Mouse (Mus musculus): ENCODE measurements around the gene Mup10. TPM values are rescaled to one million over a fixed set of nuclear protein-coding genes. Genes with fewer than 3 reads are reported as not detected.
"Not testable (repeated sequence)": the region's sequence is repeated elsewhere in the genome, so short reads cannot be mapped to it uniquely, and the experiment has no call there.

Gene Mup10
- polyA plus RNA-seq (2014; fragmentation: Nextera tagmentation; extraction: Ambion mirVana) = not detected in 2 replicates

DNA sequence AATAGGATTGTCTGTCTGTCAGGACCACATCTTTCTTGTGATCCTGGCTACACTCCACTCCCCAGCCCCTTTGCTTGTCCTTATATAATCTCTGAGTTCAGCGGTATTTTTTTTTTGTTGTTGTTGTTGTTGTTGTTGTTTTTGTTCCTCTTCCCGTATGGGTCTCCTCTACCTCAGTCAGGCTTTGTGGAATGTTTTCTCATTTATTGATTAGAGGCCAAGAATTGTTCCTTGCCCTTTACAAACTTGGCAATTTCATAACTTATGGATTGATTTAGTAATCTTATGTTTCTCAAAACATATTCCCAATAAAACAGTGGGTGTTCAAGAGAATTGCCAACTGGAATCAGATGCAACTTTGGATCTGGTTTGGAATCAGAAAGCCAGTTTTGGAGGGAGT lies at the start of gene Mup10:
Gene Mup10, minus strand, starts transcription at position 101 of the 400 bp plus-strand sequence.
- not testable (repeated sequence) for H3K9me3 ChIP-seq (replicated peaks; ENCODE audit: control insufficient read depth, low read length); H3K4me3 ChIP-seq (ENCODE audit: low read depth, low read length); ATAC-seq (replicated peaks; ENCODE audit: insufficient number of reproducible peaks, low FRiP score, low TSS enrichment); H3K9ac ChIP-seq (ENCODE audit: low read depth, low read length); H3K36me3 ChIP-seq (ENCODE audit: control insufficient read depth, insufficient read depth, low read length); H3K4me2 ChIP-seq; H3K27me3 ChIP-seq (ENCODE audit: control insufficient read depth, insufficient read depth, low read length); H3K4me1 ChIP-seq (ENCODE audit: control insufficient read depth, insufficient read depth, low read length); H3K27ac ChIP-seq (ENCODE audit: low read depth, low read length)
- WGBS (ENCODE audit: insufficient replicate concordance) = 78% methylated on average over 2 of the region's 2 CpGs

Other genes starting within 250 kb of the Mup10 start
- gene Mup9, start 160.2 kb downstream of the Mup10 start, polyA plus RNA-seq (2014; fragmentation: Nextera tagmentation; extraction: Ambion mirVana) = not detected in 2 replicates
- not detected in 2 replicates for gene Mup1, start 80.2 kb downstream of the Mup10 start, polyA plus RNA-seq (2014; fragmentation: Nextera tagmentation; extraction: Ambion mirVana)
- not detected in 2 replicates for gene Mup11, start 80.2 kb upstream of the Mup10 start, polyA plus RNA-seq (2014; fragmentation: Nextera tagmentation; extraction: Ambion mirVana)
- gene Mup12, start 159.1 kb upstream of the Mup10 start, polyA plus RNA-seq (2014; fragmentation: Nextera tagmentation; extraction: Ambion mirVana) = not detected in 2 replicates
- not detected in 2 replicates for gene Mup22, start 239.3 kb upstream of the Mup10 start, polyA plus RNA-seq (2014; fragmentation: Nextera tagmentation; extraction: Ambion mirVana)

All from heart, embryonic 11.5 days (tissue).